Mouse (Mus musculus): ENCODE measurements around the gene Dync1i1. TPM values are rescaled to one million over a fixed set of nuclear protein-coding genes. Genes with fewer than 3 reads are reported as not detected.

Gene Dync1i1
- polyA plus RNA-seq, 1 experiment = 3.9 TPM

DNA sequence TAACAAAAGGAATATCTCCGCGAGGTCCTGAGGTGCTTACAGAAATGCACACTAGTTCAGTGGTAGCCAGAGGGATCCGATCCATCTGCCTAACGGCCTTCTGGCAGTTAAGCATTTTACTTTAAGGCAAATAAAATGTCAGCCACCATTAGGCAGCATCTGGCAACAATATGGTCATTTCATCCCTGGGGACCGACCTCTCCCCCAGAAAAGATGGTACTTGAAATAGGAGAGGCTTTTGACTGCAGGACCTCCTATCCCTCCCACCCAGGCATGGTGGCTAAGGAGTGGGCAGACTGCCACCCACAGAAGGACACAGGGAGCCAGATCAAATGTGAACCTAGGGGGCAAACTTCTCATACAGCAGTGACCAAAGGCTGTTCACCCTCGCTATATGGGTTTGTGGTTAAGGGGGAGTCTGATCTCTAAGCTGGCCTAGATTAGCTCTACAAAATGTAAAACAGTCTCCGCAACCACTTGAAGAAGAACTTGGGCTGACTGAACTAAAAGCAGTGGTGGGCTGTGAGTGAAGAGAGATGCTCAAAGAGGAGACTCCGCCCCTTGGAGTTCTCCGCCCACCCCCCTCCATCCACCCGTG is 231.0 kb downstream of the Dync1i1 start:
- H3K36me3 ChIP-seq (ENCODE audit: control insufficient read depth, insufficient read depth) = no peaks in the 10 kb centered on the region
- H3K79me2 ChIP-seq (ENCODE audit: control insufficient read depth, insufficient read depth) = no peaks in the 10 kb centered on the region
- H3K4me3 ChIP-seq = no peak overlapping the region
- no peak overlapping the region for H3ac ChIP-seq (ENCODE audit: control insufficient read depth, insufficient read length)
- H3K27me3 ChIP-seq (ENCODE audit: control insufficient read depth, insufficient read depth, insufficient read length) = no peaks in the 10 kb centered on the region
- no peak overlapping the region for H3K4me2 ChIP-seq (ENCODE audit: low read depth)
- TF ChIP-seq E2F4 (IDR thresholded peaks at IDR 0.05; ENCODE audit: insufficient read depth) (no peak), SRF (IDR thresholded peaks at IDR 0.05; ENCODE audit: control insufficient read depth, insufficient read length, low read depth) (no peak), MYOG (IDR thresholded peaks at IDR 0.05; ENCODE audit: control insufficient read depth in 1 of 3, insufficient read depth in 1 of 3, insufficient read length in 2 of 3, low read depth in 2 of 3) (no peak), POLR2AphosphoS2 (IDR thresholded peaks at IDR 0.05; ENCODE audit: insufficient read length, low read depth) (no peak), POLR2A (IDR thresholded peaks at IDR 0.05; ENCODE audit: insufficient read length, low read depth) (no peak), CEBPB (IDR thresholded peaks at IDR 0.05; ENCODE audit: insufficient read depth, poor library complexity, severe bottlenecking) (no peak), MAX (IDR thresholded peaks at IDR 0.05; ENCODE audit: low read depth) (no peak), REST (IDR thresholded peaks at IDR 0.05; ENCODE audit: insufficient read depth, insufficient read length) (no peak), TCF3 (IDR thresholded peaks at IDR 0.05; ENCODE audit: insufficient read length, low read depth) (no peak), TCF12 (IDR thresholded peaks at IDR 0.05; ENCODE audit: insufficient read depth, poor library complexity, severe bottlenecking) (no peak), USF1 (IDR thresholded peaks at IDR 0.05; ENCODE audit: low read depth) (no peak), MYOD1 (IDR thresholded peaks at IDR 0.05; ENCODE audit: control insufficient read depth in 1 of 3, insufficient read length in 2 of 3, low read depth in 2 of 3) (no peak)

DNA sequence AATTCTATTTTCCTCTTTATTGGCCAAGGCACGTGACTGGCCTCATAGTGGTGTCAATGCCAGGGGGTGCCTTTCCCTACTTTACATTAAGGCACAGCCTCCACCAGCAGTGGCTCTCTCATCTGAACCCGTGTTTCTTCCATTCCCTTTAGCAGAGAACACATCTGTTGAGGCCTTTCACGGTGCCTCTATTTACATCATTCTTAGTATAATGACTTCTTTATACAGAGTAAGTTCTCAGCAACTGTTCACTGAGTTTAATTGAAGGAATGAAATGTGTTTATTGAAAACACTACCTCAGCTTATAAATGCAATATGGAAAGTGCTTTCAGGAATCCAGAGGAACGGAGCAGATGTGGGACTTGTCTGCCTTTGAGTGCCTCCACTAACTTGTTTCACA is 235.3 kb downstream of the Dync1i1 start:
- H3K4me3 ChIP-seq = no peak overlapping the region
- TF ChIP-seq POLR2AphosphoS2 (IDR thresholded peaks at IDR 0.05; ENCODE audit: insufficient read length, low read depth) (no peak), MAX (IDR thresholded peaks at IDR 0.05; ENCODE audit: low read depth) (no peak), TCF3 (IDR thresholded peaks at IDR 0.05; ENCODE audit: insufficient read length, low read depth) (no peak)
- H3K4me2 ChIP-seq (ENCODE audit: low read depth) = no peak overlapping the region
- H3K79me2 ChIP-seq (ENCODE audit: control insufficient read depth, insufficient read depth) = no peaks in the 10 kb centered on the region
- H3K36me3 ChIP-seq (ENCODE audit: control insufficient read depth, insufficient read depth) = no peaks in the 10 kb centered on the region
- H3K27me3 ChIP-seq (ENCODE audit: control insufficient read depth, insufficient read depth, insufficient read length) = no peaks in the 10 kb centered on the region
- no peak overlapping the region for H3ac ChIP-seq (ENCODE audit: control insufficient read depth, insufficient read length)

GRCm38 (mm10) chr6:5961960-5962359 is 236.5 kb downstream of the Dync1i1 start:
- Histone ChIP-seq H3ac (ENCODE audit: control insufficient read depth, insufficient read length) (no peak overlapping the region), H3K36me3 (ENCODE audit: control insufficient read depth, insufficient read depth) (no peaks in the 10 kb centered on the region), H3K79me2 (ENCODE audit: control insufficient read depth, insufficient read depth) (no peaks in the 10 kb centered on the region), H3K4me3 (no peak overlapping the region), H3K27me3 (ENCODE audit: control insufficient read depth, insufficient read depth, insufficient read length) (no peaks in the 10 kb centered on the region), H3K4me2 (ENCODE audit: low read depth) (no peak overlapping the region)
- TF ChIP-seq MYOG (IDR thresholded peaks at IDR 0.05; ENCODE audit: control insufficient read depth in 1 of 3, insufficient read depth in 1 of 3, insufficient read length in 2 of 3, low read depth in 2 of 3) = no peak
- no peak for TF ChIP-seq MYOD1 (IDR thresholded peaks at IDR 0.05; ENCODE audit: control insufficient read depth in 1 of 3, insufficient read length in 2 of 3, low read depth in 2 of 3)
- TF ChIP-seq POLR2A (IDR thresholded peaks at IDR 0.05; ENCODE audit: insufficient read length, low read depth) = no peak
- no peak for TF ChIP-seq REST (IDR thresholded peaks at IDR 0.05; ENCODE audit: insufficient read depth, insufficient read length)
- no peak for TF ChIP-seq MAX (IDR thresholded peaks at IDR 0.05; ENCODE audit: low read depth)
- no peak for TF ChIP-seq E2F4 (IDR thresholded peaks at IDR 0.05; ENCODE audit: insufficient read depth)
- no peak for TF ChIP-seq CEBPB (IDR thresholded peaks at IDR 0.05; ENCODE audit: insufficient read depth, poor library complexity, severe bottlenecking)
- no peak for TF ChIP-seq USF1 (IDR thresholded peaks at IDR 0.05; ENCODE audit: low read depth)
- no peak for TF ChIP-seq TCF3 (IDR thresholded peaks at IDR 0.05; ENCODE audit: insufficient read length, low read depth)
- TF ChIP-seq TCF12 (IDR thresholded peaks at IDR 0.05; ENCODE audit: insufficient read depth, poor library complexity, severe bottlenecking) = no peak

GRCm38 (mm10) chr6:5966376-5966775 is 240.9 kb downstream of the Dync1i1 start:
- Histone ChIP-seq H3K4me2 (ENCODE audit: low read depth) (no peak overlapping the region), H3K79me2 (ENCODE audit: control insufficient read depth, insufficient read depth) (no peaks in the 10 kb centered on the region), H3K36me3 (ENCODE audit: control insufficient read depth, insufficient read depth) (no peaks in the 10 kb centered on the region), H3K4me3 (no peak overlapping the region), H3K27me3 (ENCODE audit: control insufficient read depth, insufficient read depth, insufficient read length) (no peaks in the 10 kb centered on the region), H3ac (ENCODE audit: control insufficient read depth, insufficient read length) (no peak overlapping the region)
- TF ChIP-seq TCF12 (IDR thresholded peaks at IDR 0.05; ENCODE audit: insufficient read depth, poor library complexity, severe bottlenecking) = no peak
- TF ChIP-seq REST (IDR thresholded peaks at IDR 0.05; ENCODE audit: insufficient read depth, insufficient read length) = no peak
- no peak for TF ChIP-seq MAX (IDR thresholded peaks at IDR 0.05; ENCODE audit: low read depth)
- TF ChIP-seq POLR2AphosphoS2 (IDR thresholded peaks at IDR 0.05; ENCODE audit: insufficient read length, low read depth) = no peak
- TF ChIP-seq CEBPB (IDR thresholded peaks at IDR 0.05; ENCODE audit: insufficient read depth, poor library complexity, severe bottlenecking) = no peak
- no peak for TF ChIP-seq MYOG (IDR thresholded peaks at IDR 0.05; ENCODE audit: control insufficient read depth in 1 of 3, insufficient read depth in 1 of 3, insufficient read length in 2 of 3, low read depth in 2 of 3)
- TF ChIP-seq TCF3 (IDR thresholded peaks at IDR 0.05; ENCODE audit: insufficient read length, low read depth) = no peak
- TF ChIP-seq MYOD1 (IDR thresholded peaks at IDR 0.05; ENCODE audit: control insufficient read depth in 1 of 3, insufficient read length in 2 of 3, low read depth in 2 of 3) = no peak
- TF ChIP-seq SRF (IDR thresholded peaks at IDR 0.05; ENCODE audit: control insufficient read depth, insufficient read length, low read depth) = no peak
- no peak for TF ChIP-seq USF1 (IDR thresholded peaks at IDR 0.05; ENCODE audit: low read depth)
- TF ChIP-seq POLR2A (IDR thresholded peaks at IDR 0.05; ENCODE audit: insufficient read length, low read depth) = no peak
- TF ChIP-seq E2F4 (IDR thresholded peaks at IDR 0.05; ENCODE audit: insufficient read depth) = no peak
